Mouse (Mus musculus) stomach, embryonic 14.5 days (tissue): ENCODE results near the gene Rmi1. TPM values are rescaled to one million over a fixed set of nuclear protein-coding genes. Genes with fewer than 3 reads are reported as not detected.
"Not testable (repeated sequence)": the region's sequence is repeated elsewhere in the genome, so short reads cannot be mapped to it uniquely, and the experiment has no call there.

Experiments used
- ATAC-seq: fragments of 200-750 bp; cut with Nextera tagmentation; 2 replicates; pipeline ENCODE4 v1.8.0; 2017; ENCODE audit warnings: low read depth, moderate TSS enrichment; ENCODE audit not compliant: insufficient number of reproducible peaks, insufficient read depth, low FRiP score
- H3K27ac ChIP-seq: fragments of 300-500 bp; sonication (generic); 2 replicates; pipeline ENCODE4 v1.5.1; 2014; ENCODE audit warnings: mild to moderate bottlenecking, low read length, moderate library complexity, mixed read lengths
- H3K27me3 ChIP-seq: fragments of 300-500 bp; sonication (generic); 2 replicates; pipeline ENCODE4 v1.6.1; 2014; ENCODE audit warnings: low read length, control low read depth, mixed read lengths; ENCODE audit not compliant: control insufficient read depth, insufficient read depth
- H3K36me3 ChIP-seq: fragments of 300-500 bp; sonication (generic); 2 replicates; pipeline ENCODE4 v1.6.1; 2014; ENCODE audit warnings: mild to moderate bottlenecking, control low read depth, low read length, moderate library complexity, mixed read lengths; ENCODE audit not compliant: control insufficient read depth, insufficient read depth
- H3K4me1 ChIP-seq: fragments of 300-500 bp; sonication (generic); 2 replicates; pipeline ENCODE4 v1.6.1; 2014; ENCODE audit warnings: low read length, control low read depth, mixed read lengths; ENCODE audit not compliant: control insufficient read depth, insufficient read depth
- H3K4me2 ChIP-seq: fragments of 300-500 bp; sonication (generic); replicated peaks from 2 replicates; pipeline ENCODE4 v1.6.1; 2014; ENCODE audit warnings: low read depth, low read length, control low read depth
- H3K4me3 ChIP-seq: fragments of 300-500 bp; sonication (generic); 2 replicates; pipeline ENCODE4 v1.5.1; 2014; ENCODE audit warnings: low read depth, low read length, control low read depth
- H3K9ac ChIP-seq: fragments of 300-500 bp; sonication (generic); replicated peaks from 2 replicates; pipeline ENCODE4 v1.6.1; 2014; ENCODE audit warnings: low read depth, mild to moderate bottlenecking, control low read depth, low read length, moderate library complexity, mixed read lengths
- H3K9me3 ChIP-seq: fragments of 300-500 bp; sonication (generic); 2 replicates; pipeline ENCODE4 v1.6.1; 2016; ENCODE audit warnings: low read depth, low read length, control low read depth; ENCODE audit not compliant: control insufficient read depth
- WGBS: fragments of 180-500 bp; shearing (Covaris S2); extraction: QIAGEN DNeasy Blood & Tissue Kit; methylation state at CpG from one replicate; pipeline ENCODE4 v1.1.7; 2014; 5-methylcytosine and 5-hydroxymethylcytosine counted together
- polyA plus RNA-seq: library from polyadenylated mRNA; unstranded; fragments of >200 nt; fragmentation: Nextera tagmentation; extraction: Ambion mirVana; gene quantifications from 2 replicates; pipeline ENCODE4 v1.2.1, GENCODE M21; 2014

Rmi1 gene
- polyA plus RNA-seq: 24.8 and 27.6 TPM in 2 replicates

DNA sequence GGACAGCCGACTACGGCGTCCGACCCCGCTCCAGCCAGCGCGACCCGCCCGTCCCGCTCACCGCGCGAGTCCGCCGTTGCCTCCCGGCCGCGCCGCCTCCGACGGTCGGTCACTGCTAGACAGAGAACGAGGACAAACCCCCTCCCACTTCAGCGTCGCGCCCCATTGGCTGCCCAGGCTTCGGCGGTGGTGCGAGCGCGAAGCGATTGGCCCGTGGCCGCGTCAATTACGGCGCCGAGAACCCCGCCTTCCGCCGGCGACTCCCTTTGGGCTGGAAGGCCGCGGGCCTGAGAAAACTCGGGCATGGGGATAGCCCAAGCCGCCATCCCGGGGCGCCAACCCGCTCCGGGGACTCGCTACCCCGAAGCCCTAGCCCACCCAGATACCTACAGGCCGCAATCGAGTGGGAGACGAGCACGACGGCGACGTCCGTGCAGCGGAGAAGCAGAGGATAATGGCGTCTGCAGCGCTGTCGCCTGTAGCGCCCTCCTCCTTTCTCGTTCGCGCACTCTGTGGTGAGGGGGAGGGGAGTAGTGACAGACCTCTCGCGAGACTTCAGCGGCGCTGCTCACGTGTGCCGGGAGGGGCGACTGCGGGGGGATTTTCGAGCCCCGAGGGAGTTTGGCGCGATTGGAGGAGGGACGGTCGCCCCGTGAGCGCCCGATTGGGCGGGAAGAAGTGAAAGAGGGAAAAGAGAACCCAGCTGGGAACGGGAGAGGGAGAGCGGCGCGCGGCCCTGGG, at the start of gene Rmi1:
Gene Rmi1, plus strand, starts transcription at position 246 of the 741 bp plus-strand sequence.
- Histone ChIP-seq H3K27me3 (no peaks in the 10 kb centered on the region), H3K4me2 (peak within 1 kb of the TSS; percentile 79), H3K9ac (peak within 1 kb of the TSS; percentile 100), H3K9me3 (no peaks in the 10 kb centered on the region), H3K27ac (peak within 1 kb of the TSS; percentile 99), H3K4me1 (peaks cover 11% of the 10 kb centered on the region; the same call in 1 of the 2 replicates), H3K36me3 (peaks cover 21% of the 10 kb centered on the region), H3K4me3 (peak within 1 kb of the TSS; percentile 98)
- ATAC-seq: peak; percentile 92
- whole genome bisulfite sequencing: under 1% methylated on average over 90 of the region's 91 CpGs

DNA sequence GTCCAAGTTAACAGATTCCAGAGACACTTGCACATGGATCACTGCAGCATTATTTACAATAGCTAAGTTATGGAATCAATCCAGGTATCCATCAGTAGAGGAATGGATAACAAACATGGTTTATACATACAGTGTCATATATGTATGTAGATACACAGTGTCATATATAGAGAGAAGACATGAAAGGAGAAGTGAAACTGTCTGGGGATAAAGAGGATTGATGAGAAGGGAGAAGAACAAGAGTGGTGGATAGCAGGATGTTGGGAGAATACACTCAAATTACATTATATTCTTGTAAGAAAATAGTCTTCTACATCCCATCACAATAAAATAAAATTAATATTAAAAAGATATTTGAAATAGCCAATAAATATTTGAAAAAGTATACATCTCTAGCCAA, 49.1 kb upstream of the Rmi1 start:
- Histone ChIP-seq H3K4me3 (no peak overlapping the region), H3K27me3 (no peaks in the 10 kb centered on the region), H3K27ac (no peak overlapping the region), H3K4me1 (no peaks in the 10 kb centered on the region), H3K9me3 (no peaks in the 10 kb centered on the region), H3K36me3 (no peaks in the 10 kb centered on the region), H3K4me2 (no peak overlapping the region), H3K9ac (no peak overlapping the region)
- no peak for ATAC-seq

DNA sequence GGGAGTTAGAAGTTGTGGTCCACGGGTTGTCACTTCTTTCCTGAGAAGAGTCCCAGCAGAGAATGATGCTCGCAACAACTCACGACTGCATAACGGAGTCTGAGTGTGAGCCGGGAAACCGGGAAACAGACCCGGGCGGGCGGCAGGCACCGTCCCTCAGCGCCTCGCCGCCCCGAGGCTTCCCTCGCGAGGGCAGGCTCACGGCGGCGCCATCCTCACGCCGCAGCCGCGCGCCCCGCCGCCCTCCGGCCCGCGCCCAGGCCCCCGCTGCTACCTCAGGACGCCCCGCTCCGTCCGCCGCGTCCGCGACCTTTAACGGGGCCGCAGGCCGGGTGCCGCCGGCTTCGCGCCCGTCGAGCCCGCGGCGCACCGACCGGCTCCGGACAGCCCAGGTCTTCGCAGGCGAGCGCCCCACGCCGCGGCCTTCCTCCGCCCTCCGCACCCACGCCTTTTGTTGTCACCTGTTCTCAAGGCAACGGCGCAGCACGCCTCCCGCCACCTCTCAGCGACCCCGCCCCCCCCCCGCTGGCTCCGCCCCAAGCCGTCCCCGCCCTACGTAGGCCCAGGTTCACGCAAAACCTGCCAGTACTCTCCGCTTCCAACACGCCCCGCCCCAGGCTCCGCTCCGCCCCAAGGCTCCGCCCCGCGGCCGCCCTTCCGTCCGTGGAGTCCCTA, 43.3 kb upstream of the Rmi1 start, which contains the start of gene Kif27:
Gene Kif27, minus strand, starts transcription at position 494 of the 675 bp plus-strand sequence.
- Histone ChIP-seq H3K4me1 (no peaks in the 10 kb centered on the region), H3K27me3 (no peaks in the 10 kb centered on the region), H3K4me3 (peak within 1 kb of the TSS; percentile 50), H3K9me3 (no peaks in the 10 kb centered on the region; the same call in 1 of the 2 replicates), H3K36me3 (no peaks in the 10 kb centered on the region), H3K27ac (peak within 1 kb of the TSS; percentile 52; the same call in 1 of the 2 replicates), H3K9ac (peak within 1 kb of the TSS; percentile 26), H3K4me2 (peak within 1 kb of the TSS; percentile 89)
- under 1% methylated on average over 75 of the region's 85 CpGs for WGBS
- ATAC-seq: peak; percentile 99

DNA sequence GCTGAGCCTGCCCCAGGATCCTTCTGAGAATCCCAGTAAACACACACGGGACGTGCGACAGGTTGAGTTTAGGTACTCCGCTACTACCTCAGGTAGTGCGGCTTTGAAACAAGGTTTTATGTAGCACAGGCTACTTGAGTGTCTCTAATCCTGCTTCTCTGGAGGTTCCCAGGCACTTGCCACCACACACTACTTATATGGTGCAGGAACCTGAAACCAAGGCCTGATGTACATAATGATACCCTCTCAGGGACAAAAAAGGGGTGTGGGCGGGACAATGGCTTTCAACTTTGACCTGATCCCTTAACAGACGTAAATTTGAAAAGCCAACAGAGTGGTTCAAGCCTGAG, 42.8 kb upstream of the Rmi1 start:
- H3K36me3 ChIP-seq: no peaks in the 10 kb centered on the region
- H3K9me3 ChIP-seq: no peaks in the 10 kb centered on the region; the same call in 1 of the 2 replicates
- H3K27ac ChIP-seq: peak overlapping the region; percentile 52; the same call in 1 of the 2 replicates
- H3K27me3 ChIP-seq: no peaks in the 10 kb centered on the region
- H3K4me2 ChIP-seq: peak overlapping the region; percentile 89
- peak overlapping the region; percentile 50 for H3K4me3 ChIP-seq
- no peaks in the 10 kb centered on the region for H3K4me1 ChIP-seq
- H3K9ac ChIP-seq: 0 out of 2 replicates have a peak overlapping the region, but pooled peaks have one; percentile 6
- 2% methylated on average over 7 of the region's 7 CpGs for WGBS
- peak; percentile 63 for ATAC-seq

DNA sequence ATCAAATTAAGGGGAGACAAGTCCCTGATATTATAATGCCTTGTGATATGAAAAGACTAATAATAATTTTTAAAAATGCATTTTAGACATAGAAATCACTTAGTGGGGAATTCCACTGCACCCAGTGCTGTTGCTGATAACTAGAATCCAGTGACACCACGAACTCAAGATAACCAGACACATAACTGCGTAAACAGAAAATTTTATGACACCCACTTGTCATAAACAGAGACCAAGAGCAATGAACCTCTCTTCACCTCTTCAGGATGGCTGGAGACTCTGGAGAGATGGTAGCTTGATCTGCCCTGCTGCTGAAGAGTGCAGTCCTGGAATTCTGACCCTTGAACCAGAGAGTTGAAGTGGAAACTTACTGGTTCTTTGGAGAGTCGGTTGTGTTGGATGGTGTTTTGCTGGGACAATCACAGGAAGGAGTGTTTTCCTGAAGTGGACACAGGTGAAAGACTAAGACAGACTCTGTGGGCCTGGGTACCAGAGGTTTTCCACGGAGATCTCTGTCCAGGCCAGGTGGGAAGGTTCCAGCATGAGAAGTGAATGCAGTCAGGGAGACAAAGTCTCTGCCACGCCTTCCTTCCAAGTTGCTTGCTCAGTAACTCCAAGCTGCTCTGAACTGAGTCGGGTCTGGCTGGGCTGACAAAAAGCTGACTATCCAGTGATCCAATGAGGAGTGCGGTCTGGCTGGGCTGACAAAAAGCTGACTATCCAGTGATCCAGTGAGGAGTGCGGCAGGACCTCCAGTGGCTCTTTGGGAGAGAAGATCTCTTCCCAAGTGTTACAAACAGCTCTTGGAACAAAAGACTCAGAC, 37.5 kb upstream of the Rmi1 start:
- Histone ChIP-seq H3K27ac (no peak overlapping the region), H3K4me2 (no peak overlapping the region), H3K9ac (no peak overlapping the region), H3K9me3 (no peaks in the 10 kb centered on the region; the same call in 1 of the 2 replicates), H3K4me1 (no peaks in the 10 kb centered on the region), H3K4me3 (no peak overlapping the region), H3K27me3 (no peaks in the 10 kb centered on the region), H3K36me3 (no peaks in the 10 kb centered on the region)
- no peak for ATAC-seq
- WGBS: 74% methylated on average over 8 of the region's 8 CpGs

DNA sequence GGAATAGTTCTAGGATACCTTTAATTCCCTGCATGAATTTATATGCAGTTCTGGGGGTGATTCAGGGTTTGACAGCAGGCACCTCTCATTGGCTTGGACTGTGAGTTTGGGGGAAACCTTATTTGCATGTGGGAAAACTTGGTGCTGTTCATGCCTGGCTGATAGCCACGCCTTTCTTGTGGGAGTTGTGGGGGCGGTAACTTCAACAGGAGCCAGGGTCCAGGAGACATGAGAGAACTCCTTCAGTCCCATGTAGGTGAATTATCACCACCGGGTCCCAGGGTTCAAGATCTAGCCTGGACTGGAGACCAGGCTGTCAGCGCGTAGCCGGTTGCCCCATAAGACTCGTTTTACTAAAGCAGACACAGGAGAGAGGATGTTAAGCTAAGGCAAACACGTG, 36.9 kb upstream of the Rmi1 start:
- not testable (repeated sequence) for H3K27ac ChIP-seq, ATAC-seq, H3K27me3 ChIP-seq, H3K4me1 ChIP-seq, H3K4me2 ChIP-seq, H3K4me3 ChIP-seq, H3K36me3 ChIP-seq, H3K9ac ChIP-seq, H3K9me3 ChIP-seq
- WGBS: 72% methylated on average over 8 of the region's 8 CpGs

DNA sequence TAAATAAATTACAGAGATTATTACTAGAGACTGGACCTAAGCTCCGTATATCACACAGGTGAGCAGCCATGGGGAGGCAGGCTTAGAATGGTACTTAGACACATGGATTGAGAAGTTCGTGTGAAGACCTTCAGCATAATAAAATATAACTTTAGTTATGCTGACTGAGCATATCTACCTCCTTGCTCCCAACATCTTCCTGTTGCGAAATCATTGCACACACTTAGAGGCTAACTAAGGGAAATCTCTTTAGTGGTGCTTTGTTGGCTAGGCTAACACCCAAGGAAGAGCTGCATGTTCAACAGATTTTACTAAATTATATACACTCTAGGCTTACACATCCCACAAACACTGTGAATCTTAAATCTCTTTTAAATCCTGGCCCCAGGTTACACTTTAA, 35.7 kb upstream of the Rmi1 start:
- Histone ChIP-seq H3K27me3 (no peaks in the 10 kb centered on the region), H3K4me3 (no peak overlapping the region), H3K4me2 (no peak overlapping the region), H3K9ac (no peak overlapping the region), H3K4me1 (no peaks in the 10 kb centered on the region), H3K9me3 (no peaks in the 10 kb centered on the region), H3K36me3 (no peaks in the 10 kb centered on the region), H3K27ac (no peak overlapping the region)
- no peak for ATAC-seq
- 79% methylated on average over 3 of the region's 3 CpGs for WGBS

DNA sequence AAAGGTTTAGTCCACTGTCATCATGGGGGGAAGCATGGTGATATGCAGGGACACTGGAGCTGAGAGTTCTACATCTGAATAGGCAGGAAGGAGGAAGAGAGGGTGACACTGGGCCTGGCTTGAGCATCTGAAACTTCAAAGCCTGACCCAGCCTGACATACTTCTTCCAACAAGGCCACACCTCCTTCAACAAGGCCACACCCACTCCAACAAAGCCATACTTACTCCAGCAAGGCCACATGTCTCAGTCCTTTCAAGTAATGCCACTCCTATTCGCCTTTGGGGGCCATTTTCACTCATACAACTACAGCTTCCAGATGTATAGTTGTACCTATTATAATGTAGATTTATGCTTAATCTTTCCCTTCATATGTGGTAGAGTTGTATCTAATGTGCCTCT, 34.4 kb upstream of the Rmi1 start:
- Histone ChIP-seq H3K9me3 (no peaks in the 10 kb centered on the region), H3K9ac (no peak overlapping the region), H3K27me3 (no peaks in the 10 kb centered on the region), H3K27ac (no peak overlapping the region), H3K36me3 (no peaks in the 10 kb centered on the region), H3K4me1 (no peaks in the 10 kb centered on the region), H3K4me2 (no peak overlapping the region), H3K4me3 (no peak overlapping the region)
- WGBS: 75% methylated on average over 1 of the region's 1 CpGs
- ATAC-seq: no peak
